Mouse (Mus musculus) bone marrow, adult 2 months (tissue): ENCODE measurements around the gene Ethe1. TPM values are rescaled to one million over a fixed set of nuclear protein-coding genes. Genes with fewer than 3 reads are reported as not detected.

ENCODE experiments used
- H3K27ac ChIP-seq: fragments of 200-500 bp; 2 replicates; pipeline ENCODE4 v1.5.1; 2012; ENCODE audit warnings: low read depth, mild to moderate bottlenecking, control low read depth, inconsistent platforms, low read length; ENCODE audit not compliant: control insufficient read depth, poor library complexity, insufficient read depth
- H3K4me1 ChIP-seq: fragments of 200-500 bp; 2 replicates; pipeline ENCODE4 v1.6.1; 2011; ENCODE audit warnings: low read length; ENCODE audit not compliant: control insufficient read depth, insufficient read depth
- H3K4me3 ChIP-seq: fragments of 200-500 bp; replicated peaks from 2 replicates; pipeline ENCODE3; 2011; ENCODE audit warnings: mild to moderate bottlenecking, low read depth, low read length, control low read depth; ENCODE audit not compliant: control insufficient read depth
- CTCF ChIP-seq: fragments of 200-500 bp; IDR thresholded peaks from 2 replicates; pipeline ENCODE4 v1.5.1; 2011; ENCODE audit warnings: low read length, control low read depth; ENCODE audit not compliant: control insufficient read depth, insufficient read depth
- POLR2A ChIP-seq: fragments of 200-500 bp; IDR thresholded peaks from 2 replicates; pipeline ENCODE4 v1.6.1; 2011; ENCODE audit warnings: low read depth, mild to moderate bottlenecking, control low read depth, low read length, borderline replicate concordance; ENCODE audit not compliant: control insufficient read depth
- WGBS: fragments of 180-500 bp; shearing (Covaris S2); methylation state at CpG from one replicate; pipeline ENCODE4 v1.1.7; 2018; 5-methylcytosine and 5-hydroxymethylcytosine counted together
- polyA plus RNA-seq: library from polyadenylated mRNA; stranded (reverse); fragments of >200 nt; gene quantifications from 2 replicates; pipeline ENCODE4 v1.2.4, GENCODE M21; 2011; ENCODE audit warnings: low replicate concordance; ENCODE audit not compliant: missing spikeins, insufficient read depth, insufficient read length

The Ethe1 gene
- polyA plus RNA-seq, 1 experiment = 25.9 TPM

DNA sequence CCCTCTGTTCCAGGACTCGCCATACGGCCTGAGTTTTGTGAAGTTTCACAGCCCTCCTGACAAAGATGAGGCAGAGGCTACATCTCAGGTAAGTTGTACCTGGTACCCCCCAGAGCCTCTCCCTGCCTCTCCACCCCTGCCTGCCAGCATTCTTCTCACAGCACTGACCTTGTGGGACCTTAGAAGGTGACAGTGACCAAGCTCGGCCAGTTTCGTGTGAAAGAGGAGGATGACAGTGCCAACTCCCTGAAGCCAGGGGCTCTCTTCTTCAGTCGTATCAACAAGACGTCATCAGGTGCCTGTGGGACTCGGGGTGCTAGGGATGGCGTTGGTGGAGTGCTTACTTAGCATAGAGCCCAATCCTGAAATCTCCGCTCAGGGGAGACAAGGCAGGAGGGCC, 21.1 kb upstream of the Ethe1 start:
- 91% methylated on average over 9 of the region's 9 CpGs for WGBS
- TF ChIP-seq POLR2A (no peak), CTCF (no peak)
- no peak overlapping the region for H3K4me3 ChIP-seq
- no peaks in the 10 kb centered on the region; the same call in 1 of the 2 replicates for H3K4me1 ChIP-seq
- H3K27ac ChIP-seq = no peak overlapping the region

DNA sequence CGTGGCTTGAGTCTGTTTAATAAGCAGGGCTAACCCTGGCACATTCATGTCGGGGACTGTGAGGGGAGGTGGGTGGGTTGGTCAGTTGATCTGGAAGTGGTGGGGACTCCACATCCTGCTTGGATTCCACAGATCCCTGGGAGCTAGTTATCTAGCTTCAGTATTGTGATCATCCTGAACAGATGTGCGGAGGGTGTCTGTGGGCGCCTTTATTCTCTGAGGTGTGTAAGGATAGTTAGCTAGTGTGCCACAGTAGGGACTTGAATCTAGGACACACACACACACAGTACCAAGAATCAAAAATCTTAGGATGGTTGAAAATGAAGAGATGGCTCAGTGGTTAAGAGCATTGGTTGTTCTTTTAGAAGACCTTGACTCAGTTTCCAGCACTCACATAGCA, 18.8 kb upstream of the Ethe1 start:
- H3K27ac ChIP-seq = no peak overlapping the region
- H3K4me1 ChIP-seq = no peaks in the 10 kb centered on the region
- no peak overlapping the region for H3K4me3 ChIP-seq
- WGBS = 83% methylated on average over 4 of the region's 4 CpGs
- TF ChIP-seq POLR2A (no peak), CTCF (no peak)

DNA sequence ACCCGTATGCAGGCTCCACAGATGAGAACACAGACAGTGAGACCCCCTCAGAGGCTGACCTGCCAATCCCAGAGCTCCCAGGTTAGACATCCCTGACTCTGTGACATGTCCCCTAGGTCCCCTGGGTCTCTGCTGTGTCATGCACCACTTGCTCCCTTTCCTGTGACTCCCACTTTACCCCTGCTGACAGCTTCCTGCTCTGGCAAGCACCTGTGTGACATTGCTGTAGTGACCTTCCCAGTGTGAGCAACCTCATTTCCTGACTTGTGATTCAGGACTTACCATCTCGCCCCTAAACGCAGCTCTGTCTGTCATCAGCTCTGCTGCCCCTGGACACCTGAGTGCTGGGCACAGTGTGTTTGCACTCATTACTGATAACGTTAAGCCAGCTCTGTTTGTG, 16.3 kb upstream of the Ethe1 start:
- Histone ChIP-seq H3K4me3 (no peak overlapping the region), H3K27ac (no peak overlapping the region), H3K4me1 (no peaks in the 10 kb centered on the region)
- TF ChIP-seq POLR2A (no peak), CTCF (no peak)
- WGBS = 71% methylated on average over 4 of the region's 4 CpGs

DNA sequence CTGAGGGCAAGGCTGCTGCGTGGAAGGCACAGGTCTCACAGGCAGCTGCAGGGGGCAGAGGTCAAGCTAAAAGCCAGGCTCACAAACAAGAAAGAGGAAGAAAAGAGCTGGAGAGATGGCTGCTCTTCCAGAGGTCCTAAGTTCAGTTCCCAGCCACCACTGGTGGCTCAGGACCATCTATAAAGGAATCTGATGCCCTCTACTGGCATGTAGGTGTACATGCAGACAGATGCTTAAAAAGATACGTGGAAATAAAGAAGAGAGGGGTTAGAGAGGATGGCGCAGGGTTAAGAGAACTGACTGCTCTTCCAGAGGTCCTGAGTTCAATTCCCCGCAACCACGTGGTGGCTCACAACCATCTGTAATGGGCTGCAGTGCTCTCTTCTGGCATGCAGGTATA, 14.9 kb upstream of the Ethe1 start:
- Histone ChIP-seq H3K4me1 (no peaks in the 10 kb centered on the region), H3K27ac (no peak overlapping the region), H3K4me3 (no peak overlapping the region)
- WGBS = 71% methylated on average over 5 of the region's 5 CpGs
- TF ChIP-seq POLR2A (no peak), CTCF (no peak)

DNA sequence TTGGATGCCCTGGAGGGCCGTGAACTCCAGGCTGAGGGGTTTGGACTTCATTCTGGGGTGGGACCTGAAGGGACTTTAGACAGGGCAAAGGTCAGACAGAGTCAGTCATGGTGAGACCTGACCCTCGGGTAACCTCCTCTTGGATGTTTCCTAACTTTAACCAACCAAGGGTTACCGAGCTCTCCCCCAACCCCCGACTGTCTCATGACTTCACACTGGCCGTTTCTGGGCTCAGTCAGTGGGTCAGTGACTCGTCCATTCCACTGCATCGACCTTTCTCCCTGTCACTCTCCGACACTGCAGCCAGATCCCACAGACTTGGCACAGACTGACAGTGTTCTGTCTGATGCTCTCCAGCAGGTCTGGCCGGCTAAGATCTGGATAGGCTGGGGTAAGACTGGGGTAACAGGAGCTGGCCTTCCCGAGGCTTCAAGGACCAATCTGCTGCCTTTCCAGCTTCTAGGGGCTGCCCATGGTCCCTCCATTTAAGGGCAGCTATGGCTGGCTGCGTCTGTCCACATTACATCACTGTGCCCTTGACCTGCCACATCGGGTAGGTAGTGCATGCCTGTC, 13.0 kb upstream of the Ethe1 start:
- no peak for TF ChIP-seq POLR2A
- TF ChIP-seq CTCF = no peak
- no peak overlapping the region for H3K27ac ChIP-seq
- H3K4me1 ChIP-seq = no peaks in the 10 kb centered on the region
- 78% methylated on average over 12 of the region's 12 CpGs for WGBS
- no peak overlapping the region for H3K4me3 ChIP-seq

DNA sequence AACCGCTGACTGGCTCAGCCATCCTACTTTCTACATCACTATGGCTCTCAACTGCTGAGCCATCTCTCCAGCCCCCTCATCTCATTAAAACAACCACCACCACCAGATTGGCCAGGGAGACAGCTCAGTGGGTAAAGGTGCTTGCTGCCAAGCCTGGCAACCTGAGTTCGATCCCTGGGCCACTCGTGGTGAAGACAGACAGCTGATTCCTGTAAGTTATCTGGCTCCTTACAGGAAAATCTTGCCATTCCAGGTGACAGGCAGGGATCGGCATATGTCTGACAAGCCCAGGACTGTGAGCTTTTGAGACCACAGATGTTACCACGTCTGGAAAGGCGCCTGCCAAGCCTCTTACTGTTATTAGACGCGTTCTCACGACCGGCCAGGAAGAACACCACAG, 9.5 kb upstream of the Ethe1 start:
- H3K27ac ChIP-seq = no peak overlapping the region
- H3K4me1 ChIP-seq = no peaks in the 10 kb centered on the region
- H3K4me3 ChIP-seq = no peak overlapping the region
- no peak for TF ChIP-seq CTCF
- 89% methylated on average over 10 of the region's 10 CpGs for WGBS

DNA sequence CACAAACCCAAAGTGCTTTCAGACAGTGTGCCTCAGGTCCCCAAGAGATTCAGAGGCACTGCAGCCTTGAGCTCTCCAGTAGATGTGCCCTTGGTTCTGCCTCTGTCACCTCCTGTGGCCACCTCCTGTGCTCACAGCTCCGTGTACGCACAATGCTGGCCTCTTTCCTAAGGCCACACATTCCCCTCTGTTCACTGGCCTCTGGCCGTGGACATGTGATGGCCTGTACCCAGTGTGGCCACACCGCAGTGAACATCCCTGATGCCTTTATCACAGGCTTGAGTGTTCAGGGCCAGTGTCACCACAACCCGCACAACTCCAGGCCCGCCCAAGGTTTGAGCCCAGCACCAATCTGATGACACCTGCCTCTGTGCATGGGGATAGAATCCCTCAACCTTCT, 2.5 kb upstream of the Ethe1 start:
- no peaks in the 10 kb centered on the region; the same call in 1 of the 2 replicates for H3K4me1 ChIP-seq
- no peak overlapping the region for H3K27ac ChIP-seq
- TF ChIP-seq CTCF (no peak), POLR2A (no peak)
- no peak overlapping the region for H3K4me3 ChIP-seq
- 91% methylated on average over 6 of the region's 6 CpGs for WGBS

DNA sequence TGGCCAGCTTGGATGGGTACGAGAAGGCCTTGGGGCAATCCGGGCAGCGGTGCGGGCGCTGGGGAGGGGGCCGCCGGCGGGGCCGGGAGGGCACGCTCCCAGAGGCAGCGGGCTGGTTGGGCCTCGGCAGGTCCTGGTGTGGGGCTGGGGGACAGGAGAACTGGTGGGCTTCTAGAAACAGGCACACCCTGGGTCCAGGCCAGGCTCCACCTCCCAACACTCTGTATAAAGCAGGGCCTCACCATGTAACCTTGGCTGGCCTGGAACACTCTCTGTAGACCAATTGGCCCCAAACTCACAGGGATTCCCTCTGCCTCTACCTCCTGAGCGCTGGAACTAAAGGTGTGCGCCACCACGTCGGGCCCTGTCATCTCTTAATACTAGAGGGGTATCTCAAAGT, 1.3 kb upstream of the Ethe1 start:
- Histone ChIP-seq H3K4me3 (no peak overlapping the region), H3K27ac (no peak overlapping the region), H3K4me1 (no peaks in the 10 kb centered on the region; the same call in 1 of the 2 replicates)
- TF ChIP-seq CTCF (no peak), POLR2A (no peak)
- WGBS = 83% methylated on average over 16 of the region's 16 CpGs

DNA sequence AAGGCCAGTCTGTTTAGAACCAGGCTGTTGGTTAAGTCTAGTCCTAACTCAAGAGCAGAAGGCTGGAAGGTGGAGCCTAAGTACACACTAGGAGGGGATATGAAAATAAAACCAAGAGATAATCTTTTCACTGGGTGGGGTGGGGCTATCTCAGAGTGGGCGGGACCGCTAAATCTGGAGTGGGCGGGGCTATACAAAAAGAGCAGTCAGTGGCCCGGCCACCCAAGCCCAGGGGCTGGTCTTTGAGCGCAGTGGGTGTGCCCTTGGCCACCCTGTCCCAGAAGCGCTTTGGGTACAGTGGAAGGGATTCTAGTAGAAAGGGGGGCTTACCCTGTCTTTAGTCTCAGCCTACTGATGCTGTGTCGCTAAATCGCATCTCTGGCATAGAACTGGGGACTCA, 515 bp upstream of the Ethe1 start:
- no peaks in the 10 kb centered on the region; the same call in none of the 2 replicates for H3K4me1 ChIP-seq
- H3K4me3 ChIP-seq = no peak overlapping the region
- TF ChIP-seq POLR2A (no peak), CTCF (no peak)
- H3K27ac ChIP-seq = no peak overlapping the region
- WGBS = 32% methylated on average over 8 of the region's 8 CpGs
